Mouse (Mus musculus): Measurements from ENCODE around the gene Prpf38b.

DNA sequence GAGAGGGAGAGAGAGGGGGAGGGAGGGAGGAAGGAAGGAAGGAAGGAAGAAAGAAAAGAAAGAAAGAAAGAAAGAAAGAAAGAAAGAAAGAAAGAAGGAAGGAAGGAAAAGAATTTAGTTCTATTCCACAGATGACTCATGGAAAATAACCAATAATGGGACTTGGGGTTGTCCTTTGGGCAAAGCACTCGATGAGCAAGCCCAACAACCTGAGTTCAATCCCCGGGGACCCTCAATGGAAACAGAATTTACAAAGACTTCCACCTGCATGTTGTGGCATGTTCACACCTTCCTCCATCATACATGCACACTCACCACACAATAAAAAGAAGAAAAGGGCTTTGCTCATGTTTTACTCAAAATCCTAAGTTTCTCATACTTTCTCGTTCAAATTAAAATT lies 44.1 kb downstream of the Prpf38b start:
- TF ChIP-seq CTCF (IDR thresholded peaks at IDR 0.05; ENCODE audit: insufficient read depth, low read depth, low read length) (no peak), POLR2A (IDR thresholded peaks at IDR 0.05; ENCODE audit: insufficient read depth, low read depth, low read length) (no peak)

Data from olfactory bulb, adult 2 months (tissue).